Mouse (Mus musculus) embryonic fibroblast, embryonic 13.5 days (primary cell): Measurements from ENCODE around the gene Cd86. TPM values are rescaled to one million over a fixed set of nuclear protein-coding genes. Genes with fewer than 3 reads are reported as not detected.

ENCODE experiments used
- H3K27ac ChIP-seq: 2 replicates; pipeline ENCODE4 v1.5.1; 2012; ENCODE audit warnings: low read length, control low read depth, inconsistent platforms; ENCODE audit not compliant: insufficient read depth
- H3K4me1 ChIP-seq: 2 replicates; pipeline ENCODE4 v1.6.1; 2011; ENCODE audit warnings: low read length; ENCODE audit not compliant: control insufficient read depth, insufficient read depth
- H3K4me3 ChIP-seq: 2 replicates; pipeline ENCODE4 v1.5.1; 2011; ENCODE audit warnings: mild to moderate bottlenecking, control low read depth, low read length; ENCODE audit not compliant: insufficient read depth
- CTCF ChIP-seq: IDR thresholded peaks from 2 replicates; pipeline ENCODE4 v1.5.1; 2011; ENCODE audit warnings: mild to moderate bottlenecking, control low read depth, low read length, moderate library complexity, borderline replicate concordance; ENCODE audit not compliant: insufficient read depth
- POLR2A ChIP-seq: IDR thresholded peaks from 2 replicates; pipeline ENCODE4 v1.6.1; 2011; ENCODE audit warnings: low read depth, mild to moderate bottlenecking, control low read depth, low read length, moderate library complexity
- polyA plus RNA-seq: library from polyadenylated mRNA; stranded (reverse); fragments of >200 nt; gene quantifications from 2 replicates; pipeline ENCODE4 v1.2.4, GENCODE M21; 2011; ENCODE audit warnings: low read depth; ENCODE audit not compliant: missing spikeins, insufficient read length

The Cd86 gene
- polyA plus RNA-seq, 1 experiment, result 0.21 TPM

DNA sequence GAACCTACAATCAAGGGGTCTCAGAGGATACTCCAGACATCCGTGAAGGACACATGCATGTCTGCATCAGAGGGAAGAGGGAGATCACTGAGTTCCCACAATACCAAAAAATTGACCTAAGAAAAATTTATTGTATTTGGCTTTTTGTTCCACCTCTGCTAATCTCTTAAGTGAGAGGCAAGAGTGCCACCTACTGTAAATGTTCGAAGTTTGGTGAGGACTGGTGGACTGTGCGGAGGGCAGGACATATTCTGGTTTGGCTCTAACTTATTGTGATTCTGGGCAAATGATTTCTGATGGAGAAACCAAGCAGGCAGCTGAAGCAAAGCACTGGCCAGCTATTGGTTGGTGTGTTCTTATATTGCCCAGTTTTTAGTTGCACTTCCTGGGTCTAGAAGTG, 43.6 kb downstream of the Cd86 start:
- TF ChIP-seq POLR2A, result no peak
- no peak for TF ChIP-seq CTCF
- Histone ChIP-seq H3K27ac (no peak overlapping the region), H3K4me1 (no peaks in the 10 kb centered on the region), H3K4me3 (no peak overlapping the region)

- Histone ChIP-seq H3K4me1 (no peaks in the 10 kb centered on the region), H3K4me3 (no peak overlapping the region), H3K27ac (no peak overlapping the region)
- TF ChIP-seq POLR2A (no peak), CTCF (no peak)
Measured at GRCm38 (mm10) chr16:36621108-36621507, 44.8 kb downstream of the Cd86 start.

GRCm38 (mm10) chr16:36613701-36614100, 52.2 kb downstream of the Cd86 start:
- TF ChIP-seq CTCF (no peak), POLR2A (no peak)
- H3K27ac ChIP-seq, result no peak overlapping the region
- H3K4me1 ChIP-seq, result no peaks in the 10 kb centered on the region
- no peak overlapping the region for H3K4me3 ChIP-seq

GRCm38 (mm10) chr16:36602632-36603031, 63.2 kb downstream of the Cd86 start:
- no peaks in the 10 kb centered on the region for H3K4me1 ChIP-seq
- H3K27ac ChIP-seq, result no peak overlapping the region
- no peak overlapping the region for H3K4me3 ChIP-seq
- TF ChIP-seq CTCF (no peak), POLR2A (no peak)

- no peak for TF ChIP-seq POLR2A
- TF ChIP-seq CTCF, result no peak
- no peak overlapping the region for H3K4me3 ChIP-seq
- H3K27ac ChIP-seq, result no peak overlapping the region
- H3K4me1 ChIP-seq, result no peaks in the 10 kb centered on the region
Measured at GRCm38 (mm10) chr16:36598265-36598664, 67.6 kb downstream of the Cd86 start.

GRCm38 (mm10) chr16:36596671-36597410, 69.0 kb downstream of the Cd86 start:
- Histone ChIP-seq H3K4me3 (no peak overlapping the region), H3K27ac (no peak overlapping the region), H3K4me1 (no peaks in the 10 kb centered on the region)
- TF ChIP-seq CTCF, result no peak
- TF ChIP-seq POLR2A, result no peak

DNA sequence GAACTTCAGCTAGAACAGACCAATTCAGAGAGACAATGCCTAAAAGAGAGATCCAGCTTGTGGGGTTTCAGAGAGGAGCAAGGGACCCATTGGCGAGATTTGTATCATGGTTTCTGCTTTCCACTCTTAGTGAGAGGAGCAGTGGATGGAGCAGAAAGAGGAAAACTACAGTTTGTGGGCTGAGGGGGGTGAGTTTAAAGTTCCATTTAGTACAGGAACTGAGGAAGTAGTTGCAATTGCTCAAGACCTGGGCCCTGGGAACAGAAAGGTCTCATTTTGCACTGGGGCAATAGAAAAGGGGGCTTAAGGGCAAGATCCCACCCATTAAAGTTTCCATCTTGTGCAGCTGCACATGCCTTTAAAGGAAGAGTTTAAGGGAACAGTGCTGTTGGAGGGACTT, 76.0 kb downstream of the Cd86 start:
- Histone ChIP-seq H3K4me3 (no peak overlapping the region), H3K27ac (no peak overlapping the region), H3K4me1 (no peaks in the 10 kb centered on the region)
- TF ChIP-seq CTCF (no peak), POLR2A (no peak)

DNA sequence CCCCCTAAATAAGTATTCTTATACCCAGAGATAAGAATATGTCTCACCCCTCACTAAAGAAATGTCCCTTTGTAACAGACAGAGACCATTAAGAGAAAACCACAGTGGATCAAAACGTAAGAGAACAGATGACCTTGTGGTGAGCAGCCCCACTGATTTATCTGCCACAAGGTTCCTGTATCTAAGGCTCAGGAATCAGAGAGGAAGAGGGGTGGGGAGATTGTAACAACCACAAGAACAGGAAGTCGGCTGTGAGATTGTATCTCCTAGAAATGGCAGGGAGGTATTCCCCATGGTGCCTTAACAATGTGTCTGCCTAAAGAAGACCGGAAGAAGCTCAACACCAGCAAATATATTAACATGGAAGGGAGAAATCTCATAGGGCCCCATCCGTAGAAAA, 77.9 kb downstream of the Cd86 start:
- TF ChIP-seq POLR2A (no peak), CTCF (no peak)
- Histone ChIP-seq H3K27ac (no peak overlapping the region), H3K4me1 (no peaks in the 10 kb centered on the region), H3K4me3 (no peak overlapping the region)

GRCm38 (mm10) chr16:36582073-36582472, 83.8 kb downstream of the Cd86 start:
- no peak for TF ChIP-seq CTCF
- no peak for TF ChIP-seq POLR2A
- no peaks in the 10 kb centered on the region for H3K4me1 ChIP-seq
- no peak overlapping the region for H3K27ac ChIP-seq
- H3K4me3 ChIP-seq, result no peak overlapping the region

DNA sequence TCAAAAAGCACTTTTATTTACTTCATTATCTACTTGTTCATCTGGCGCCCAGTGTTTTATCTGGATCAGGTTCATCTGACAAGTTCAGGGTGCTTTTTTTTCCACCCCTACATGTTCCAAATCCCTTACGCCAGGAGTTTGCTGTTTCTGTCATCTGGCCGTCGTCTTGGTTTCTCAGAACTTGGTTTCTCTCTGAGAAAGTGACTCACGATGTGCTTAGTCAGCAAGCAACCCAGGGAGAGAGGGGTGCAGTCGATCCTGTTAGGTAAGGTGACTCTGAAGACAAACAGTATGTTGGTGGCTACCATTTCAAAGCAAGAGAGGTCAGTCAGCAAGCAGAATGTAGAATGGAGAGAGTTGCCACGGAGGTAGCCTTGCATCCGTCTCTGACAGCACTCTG, 93.9 kb downstream of the Cd86 start:
- Histone ChIP-seq H3K4me3 (no peak overlapping the region), H3K27ac (no peak overlapping the region), H3K4me1 (no peaks in the 10 kb centered on the region)
- no peak for TF ChIP-seq POLR2A
- TF ChIP-seq CTCF, result no peak
